Mouse (Mus musculus): Measurements from ENCODE around the gene Gm28308. TPM values are rescaled to one million over a fixed set of nuclear protein-coding genes. Genes with fewer than 3 reads are reported as not detected.

The Gm28308 gene
- total RNA-seq, 1 experiment from 2014 or later: not detected

DNA sequence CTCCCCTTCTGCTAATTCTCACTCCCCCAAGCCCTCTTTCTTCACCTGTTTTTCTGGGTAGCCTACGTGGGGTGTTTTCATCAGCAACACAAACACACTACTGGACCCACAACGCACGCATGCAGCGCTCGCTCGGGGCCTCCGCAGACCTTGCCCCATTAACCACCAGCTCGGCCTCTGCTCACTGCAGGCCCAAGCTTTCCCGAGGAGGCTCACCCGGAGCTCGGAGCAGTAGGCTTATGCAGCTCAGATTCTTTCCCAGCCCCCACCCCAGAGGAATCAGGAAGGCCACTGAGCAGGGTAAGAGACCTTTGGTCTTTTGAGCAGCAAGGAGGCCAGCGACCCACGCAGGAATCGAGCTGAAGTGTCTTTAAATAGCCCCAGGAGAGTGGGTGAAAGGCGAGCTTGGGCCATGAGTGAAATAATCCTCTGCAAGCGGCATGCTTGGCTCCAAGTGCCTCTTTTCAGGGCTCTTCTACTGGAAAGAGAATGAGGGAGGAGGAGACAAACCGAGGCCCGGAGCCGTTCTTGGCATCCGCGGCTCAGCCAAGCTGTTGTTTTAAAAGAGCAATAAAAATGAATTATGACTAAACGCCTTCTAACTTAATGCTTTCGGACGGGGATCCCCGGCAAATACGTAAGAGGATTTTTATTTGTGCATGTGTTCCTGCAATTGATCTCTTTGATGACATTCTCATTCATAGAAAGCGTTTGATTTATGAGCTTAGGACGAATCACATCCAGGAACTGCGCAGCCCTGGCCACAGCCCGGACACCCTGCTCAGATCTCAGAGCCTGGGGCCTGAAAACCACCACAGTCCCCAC lies 52.4 kb downstream of the Gm28308 start:
- ATAC-seq (replicated peaks in 1 of 2; ENCODE audit: insufficient read depth in 1 of 2, low FRiP score in 2 of 2, low TSS enrichment in 1 of 2, low read depth in 1 of 2, poor library complexity in 2 of 2, severe bottlenecking in 2 of 2): no peak

DNA sequence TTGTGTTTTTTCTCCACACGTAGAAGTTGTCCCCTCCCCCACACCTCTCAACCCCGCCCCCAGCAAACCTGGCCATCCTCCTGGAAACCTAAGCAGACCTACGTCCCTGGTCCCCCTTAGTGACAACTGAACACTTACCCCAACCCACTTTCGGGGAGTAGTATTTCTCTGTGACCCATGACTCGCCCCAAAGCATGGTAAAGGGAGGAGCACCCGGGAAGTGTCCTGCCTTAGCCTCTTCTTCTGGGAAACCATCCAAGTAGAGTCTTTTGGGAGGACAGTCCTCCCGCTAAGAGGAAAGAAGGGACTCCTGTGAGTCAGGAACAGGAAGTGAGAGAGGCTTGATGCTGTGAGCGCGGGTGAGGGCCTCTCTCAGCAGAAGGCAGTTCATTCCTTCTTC lies 53.2 kb downstream of the Gm28308 start:
- ATAC-seq (replicated peaks in 1 of 2; ENCODE audit: insufficient read depth in 1 of 2, low FRiP score in 2 of 2, low TSS enrichment in 1 of 2, low read depth in 1 of 2, poor library complexity in 2 of 2, severe bottlenecking in 2 of 2): no peak

DNA sequence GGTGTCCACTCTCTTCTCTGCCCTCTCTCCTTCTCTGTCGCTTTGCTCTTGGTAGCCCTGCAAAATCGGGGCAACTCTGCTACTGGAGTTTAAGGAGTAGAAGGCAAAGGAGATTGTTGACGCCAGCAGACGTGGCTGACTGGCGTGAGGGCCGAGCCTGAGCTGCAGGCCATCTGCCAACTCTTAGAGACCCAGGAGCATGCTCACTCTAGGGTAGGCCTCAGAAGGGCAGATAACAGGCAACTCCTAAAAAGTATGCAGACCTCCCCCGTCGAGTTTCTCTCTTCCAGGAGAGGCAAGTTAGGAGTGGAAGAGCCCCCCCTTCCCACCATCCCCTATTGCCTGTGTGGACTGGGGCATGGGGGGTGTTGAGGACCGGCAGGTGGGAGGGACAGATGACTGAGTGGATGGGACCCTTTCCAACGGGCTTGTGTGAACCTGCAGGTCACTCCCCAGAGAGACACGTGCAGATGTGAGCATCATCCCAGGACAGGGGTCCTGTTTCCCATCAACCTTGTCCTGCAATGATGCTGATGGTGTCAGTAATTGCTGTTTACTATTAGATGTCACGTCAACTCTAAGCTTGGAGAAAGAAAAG lies 53.9 kb downstream of the Gm28308 start:
- ATAC-seq (replicated peaks in 1 of 2; ENCODE audit: insufficient read depth in 1 of 2, low FRiP score in 2 of 2, low TSS enrichment in 1 of 2, low read depth in 1 of 2, poor library complexity in 2 of 2, severe bottlenecking in 2 of 2): no peak

DNA sequence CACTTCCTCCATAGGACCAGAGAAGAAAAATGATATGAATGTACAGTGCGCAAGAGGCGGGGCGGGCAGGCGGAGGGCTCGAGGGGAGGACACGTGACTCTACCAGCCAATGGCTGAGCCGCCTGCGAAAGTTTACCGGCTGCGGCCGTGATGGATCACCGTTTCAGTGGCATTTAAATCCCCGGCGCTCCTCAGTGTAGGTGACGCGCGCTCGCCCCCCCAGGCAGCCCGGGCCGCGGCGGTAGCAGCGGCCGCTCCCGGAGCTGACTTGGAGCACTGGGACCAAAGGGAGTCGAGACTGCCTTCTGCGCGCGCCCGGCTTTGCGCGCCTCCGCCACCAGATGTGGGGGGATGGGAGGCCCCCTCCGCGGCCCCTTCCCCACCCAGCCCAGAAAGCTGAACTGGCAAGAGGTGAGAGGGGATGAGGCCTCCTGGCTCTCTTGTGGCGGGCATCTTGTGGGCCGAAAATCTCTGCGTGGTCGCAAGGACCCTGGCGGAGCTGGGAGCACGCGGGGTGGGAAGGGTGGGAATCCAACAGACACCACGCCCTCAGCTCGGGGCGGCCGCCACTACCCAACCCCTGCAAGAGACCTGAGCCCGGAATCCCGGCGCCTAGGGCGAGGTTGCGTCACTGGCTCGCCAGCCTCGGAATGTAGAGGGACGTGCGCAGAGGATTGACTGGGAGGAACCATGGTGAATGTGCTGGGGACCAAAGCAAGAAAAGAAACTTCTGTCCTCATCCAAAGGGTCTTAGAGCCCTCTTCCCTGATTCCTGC lies 54.7 kb downstream of the Gm28308 start, which contains the start of gene Hoxa1:
Hoxa1 (minus strand) TSS at position 42 of the 776 bp plus-strand sequence.
- peak; percentile 81 to 87 for ATAC-seq (replicated peaks in 1 of 2; ENCODE audit: insufficient read depth in 1 of 2, low FRiP score in 2 of 2, low TSS enrichment in 1 of 2, low read depth in 1 of 2, poor library complexity in 2 of 2, severe bottlenecking in 2 of 2)

DNA sequence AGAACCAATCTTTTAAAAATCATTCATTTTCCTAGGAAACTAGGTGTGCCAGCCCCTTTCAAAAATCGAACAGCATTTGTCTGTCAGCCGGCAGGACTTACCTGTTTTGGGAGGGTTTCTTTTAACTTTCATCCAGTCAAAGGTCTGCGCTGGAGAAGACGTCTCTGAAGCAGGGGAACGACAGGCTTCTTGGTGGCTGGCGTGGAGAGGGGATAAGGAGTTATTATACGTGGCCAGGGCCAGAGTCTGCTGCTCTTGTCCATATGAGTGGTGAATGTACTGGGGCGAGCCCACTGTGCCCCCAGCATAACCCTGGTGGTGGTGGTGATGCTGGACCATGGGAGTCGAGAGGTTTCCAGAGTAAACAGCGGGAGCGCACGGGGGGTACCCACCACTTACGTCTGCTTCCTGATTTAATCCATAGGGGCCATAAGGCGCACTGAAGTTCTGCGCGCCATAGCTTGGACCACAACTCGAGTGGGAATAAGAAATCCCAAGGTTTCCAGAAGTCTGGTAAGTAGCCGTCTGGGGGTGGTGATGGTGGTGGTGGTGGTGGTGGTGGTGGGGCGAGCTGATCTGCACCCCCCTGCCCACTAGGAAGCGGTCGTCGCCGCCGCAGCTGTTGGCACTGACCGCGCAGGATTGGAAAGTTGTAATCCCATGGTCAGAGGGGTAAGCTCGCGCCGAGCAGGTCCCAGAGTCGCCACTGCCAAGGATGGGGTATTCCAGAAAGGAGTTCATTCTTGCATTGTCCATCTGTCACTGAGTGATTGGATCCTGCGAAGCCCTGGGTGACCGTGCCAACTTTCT lies 55.5 kb downstream of the Gm28308 start:
- ATAC-seq (replicated peaks in 1 of 2; ENCODE audit: insufficient read depth in 1 of 2, low FRiP score in 2 of 2, low TSS enrichment in 1 of 2, low read depth in 1 of 2, poor library complexity in 2 of 2, severe bottlenecking in 2 of 2): no peak; a peak in 1 of 4 replicates

DNA sequence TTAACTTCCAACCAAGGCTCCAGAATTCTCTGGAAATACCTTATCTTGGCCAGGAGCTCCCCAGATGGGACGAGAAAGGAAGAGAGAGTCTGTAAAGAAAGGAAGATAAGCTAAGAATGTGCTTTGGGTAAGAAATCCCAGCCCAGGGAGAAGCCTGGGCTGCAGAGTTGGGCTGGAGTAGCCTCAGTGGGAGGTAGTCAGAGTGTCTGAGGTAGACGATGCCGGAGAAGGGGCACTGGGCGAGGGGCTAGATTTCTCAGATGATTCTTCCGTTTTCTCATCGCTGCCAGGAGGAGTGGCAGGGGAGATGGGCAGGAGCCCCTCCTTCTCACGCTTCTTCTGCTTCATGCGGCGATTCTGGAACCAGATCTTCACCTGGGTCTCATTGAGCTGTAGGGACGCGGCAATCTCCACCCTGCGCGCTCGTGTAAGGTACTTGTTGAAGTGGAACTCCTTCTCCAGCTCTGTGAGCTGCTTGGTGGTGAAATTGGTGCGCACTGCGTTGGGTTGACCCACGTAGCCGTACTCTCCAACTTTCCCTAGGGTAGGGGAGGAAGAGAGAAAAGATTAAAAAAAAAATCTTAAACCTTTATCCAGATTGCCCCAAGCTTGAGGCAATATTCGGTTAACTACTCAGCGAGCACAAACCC lies 56.5 kb downstream of the Gm28308 start:
- ATAC-seq (replicated peaks in 1 of 2; ENCODE audit: insufficient read depth in 1 of 2, low FRiP score in 2 of 2, low TSS enrichment in 1 of 2, low read depth in 1 of 2, poor library complexity in 2 of 2, severe bottlenecking in 2 of 2): no peak

DNA sequence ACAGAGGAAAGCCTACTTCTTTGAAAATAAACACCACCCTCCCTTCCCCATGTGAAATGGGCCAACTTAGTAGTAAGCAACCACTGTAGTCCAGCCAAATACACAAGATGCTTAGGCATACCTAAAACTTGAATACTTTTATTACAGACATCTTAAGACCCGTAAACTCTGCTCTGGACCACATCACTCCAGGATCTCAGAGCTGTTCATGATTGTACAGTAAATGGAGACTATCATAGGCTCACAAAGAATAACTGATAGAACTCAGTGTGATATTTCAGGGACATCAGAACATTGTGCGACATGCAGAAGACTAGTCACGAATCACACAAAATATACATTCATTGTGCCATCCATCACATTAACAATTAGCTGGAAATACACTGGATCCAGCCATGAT lies 57.7 kb downstream of the Gm28308 start:
- no peak for ATAC-seq (replicated peaks in 1 of 2; ENCODE audit: insufficient read depth in 1 of 2, low FRiP score in 2 of 2, low TSS enrichment in 1 of 2, low read depth in 1 of 2, poor library complexity in 2 of 2, severe bottlenecking in 2 of 2)

DNA sequence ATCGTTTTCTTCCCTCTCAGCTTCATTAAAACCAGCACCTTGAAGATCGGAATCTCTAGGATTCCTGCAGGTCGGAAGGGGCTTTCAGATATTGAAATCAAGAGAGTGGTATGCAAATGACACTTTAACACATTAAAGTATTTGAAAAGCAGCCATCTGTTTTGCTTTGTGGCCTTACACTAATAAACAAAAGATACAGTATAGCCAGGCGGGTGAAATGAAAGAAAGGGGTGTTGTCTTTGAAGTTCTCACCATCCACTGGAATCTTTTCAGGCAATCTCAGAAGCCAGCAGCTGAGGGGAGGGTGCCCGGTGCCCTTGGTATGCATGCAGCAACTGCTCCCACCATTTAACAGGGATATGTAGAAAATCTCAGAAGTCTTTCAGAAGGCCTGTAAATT lies 59.1 kb downstream of the Gm28308 start:
- ATAC-seq (replicated peaks in 1 of 2; ENCODE audit: insufficient read depth in 1 of 2, low FRiP score in 2 of 2, low TSS enrichment in 1 of 2, low read depth in 1 of 2, poor library complexity in 2 of 2, severe bottlenecking in 2 of 2): no peak

DNA sequence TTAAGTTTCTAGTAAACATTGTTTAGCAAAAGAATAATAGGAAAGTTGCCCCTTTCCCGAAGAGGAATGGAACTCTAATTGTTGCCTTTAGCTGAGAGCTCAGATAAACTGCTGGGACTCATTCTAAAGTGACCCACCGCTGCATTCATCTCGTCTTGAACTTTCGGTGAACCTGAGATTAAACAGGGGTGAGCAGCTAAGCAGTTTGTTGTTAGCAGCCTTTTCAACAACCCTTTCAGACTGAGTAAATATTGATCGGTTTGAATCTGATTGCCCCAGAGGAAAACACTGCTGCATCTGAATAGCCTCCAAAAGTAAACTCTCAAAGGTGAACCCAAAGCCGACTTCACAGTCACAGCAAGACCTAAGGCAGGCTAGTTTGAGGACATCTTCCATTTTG lies 59.9 kb downstream of the Gm28308 start:
- no peak for ATAC-seq (replicated peaks in 1 of 2; ENCODE audit: insufficient read depth in 1 of 2, low FRiP score in 2 of 2, low TSS enrichment in 1 of 2, low read depth in 1 of 2, poor library complexity in 2 of 2, severe bottlenecking in 2 of 2)

DNA sequence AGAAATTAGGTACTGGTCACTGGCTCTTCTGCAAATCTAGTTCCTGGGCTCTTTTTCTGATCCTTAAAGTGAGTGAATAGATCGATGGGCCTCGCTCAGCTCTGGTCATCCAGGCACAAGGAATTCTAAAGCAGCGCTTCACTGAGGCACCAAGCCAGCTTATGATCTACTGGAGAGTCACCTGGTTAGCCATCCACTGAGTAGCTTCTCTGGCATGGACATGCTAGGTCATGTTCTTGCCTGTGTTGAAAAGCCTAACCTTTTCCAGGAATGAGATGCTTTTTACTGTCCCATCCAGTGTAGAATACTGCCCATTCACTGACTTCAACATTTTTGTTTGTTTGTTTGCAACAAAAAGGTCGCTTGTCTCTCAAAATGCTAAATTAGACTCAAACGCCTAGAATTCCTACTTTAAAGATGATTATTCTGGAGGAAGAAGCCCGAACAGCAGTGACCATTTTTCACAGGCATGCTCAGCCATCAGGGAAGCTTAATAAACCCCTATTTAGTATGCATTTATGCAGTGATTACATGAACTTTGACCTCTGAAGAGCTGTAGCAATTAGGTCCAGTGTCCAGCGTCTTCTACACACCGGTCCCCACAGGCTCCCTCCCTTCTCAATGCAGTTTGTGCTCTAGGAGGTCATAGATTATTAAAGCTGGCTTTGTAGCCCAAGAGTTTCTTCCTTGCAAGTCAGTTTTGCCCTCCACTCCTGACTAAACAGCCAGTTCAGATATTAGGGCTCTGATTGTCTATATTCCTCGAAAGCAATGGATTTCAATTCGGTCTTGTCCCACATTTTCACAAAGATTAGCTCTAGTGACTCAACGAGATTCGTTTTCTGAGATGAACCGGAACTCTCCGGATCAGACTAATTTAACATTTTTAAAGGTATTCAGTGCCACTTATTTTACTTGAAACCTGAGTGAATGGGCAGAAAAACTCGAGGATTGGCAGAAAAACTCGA lies 60.6 kb downstream of the Gm28308 start:
- ATAC-seq (replicated peaks in 1 of 2; ENCODE audit: insufficient read depth in 1 of 2, low FRiP score in 2 of 2, low TSS enrichment in 1 of 2, low read depth in 1 of 2, poor library complexity in 2 of 2, severe bottlenecking in 2 of 2): no peak

DNA sequence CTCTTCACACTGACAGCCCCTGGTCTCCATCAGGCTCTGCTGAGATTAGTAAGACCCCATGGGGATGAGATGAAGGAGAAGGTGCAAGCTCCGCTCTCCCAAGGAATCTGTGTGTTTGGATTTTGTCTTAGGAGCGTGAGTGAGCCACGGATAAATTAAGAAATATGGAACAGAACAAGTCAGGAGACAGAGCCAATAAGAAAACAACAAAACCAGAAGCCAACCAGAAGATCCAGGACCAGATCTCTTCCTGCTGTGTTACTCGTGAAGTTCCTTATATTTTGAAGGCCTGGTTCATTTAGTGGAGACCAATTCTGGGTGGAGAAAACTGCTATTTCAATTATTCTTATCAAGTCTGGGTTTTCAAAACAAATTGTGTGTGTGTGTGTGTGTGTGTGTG lies 61.6 kb downstream of the Gm28308 start:
- no peak for ATAC-seq (replicated peaks in 1 of 2; ENCODE audit: insufficient read depth in 1 of 2, low FRiP score in 2 of 2, low TSS enrichment in 1 of 2, low read depth in 1 of 2, poor library complexity in 2 of 2, severe bottlenecking in 2 of 2)

DNA sequence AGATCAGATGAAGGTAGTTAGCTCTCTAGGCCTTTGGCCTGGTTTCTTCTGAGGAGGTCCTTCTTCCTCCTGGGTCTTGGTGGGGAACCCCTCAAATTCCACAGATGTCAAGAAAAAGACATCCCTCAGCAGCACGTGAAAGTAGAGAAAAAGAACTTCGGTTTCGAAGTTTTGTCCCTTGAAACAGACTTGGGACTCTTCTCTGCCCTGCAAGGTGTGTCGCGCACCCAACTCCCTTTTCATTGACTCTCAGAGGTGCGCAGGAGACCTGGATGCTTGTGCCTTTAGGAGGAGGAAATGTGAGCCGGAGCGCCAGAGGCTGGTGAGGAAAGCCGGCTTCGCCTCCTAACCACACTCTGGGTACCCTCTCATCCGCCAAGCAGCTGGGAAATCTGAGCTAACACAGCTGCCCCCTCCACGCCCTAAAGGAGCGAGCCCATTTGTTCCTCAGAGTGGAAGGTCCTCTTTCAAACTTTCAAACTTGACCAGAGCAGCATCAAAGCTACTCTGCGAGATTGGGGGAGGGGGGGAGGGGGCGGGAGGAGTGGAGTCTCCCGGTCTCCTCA lies 62.7 kb downstream of the Gm28308 start:
- ATAC-seq (replicated peaks in 1 of 2; ENCODE audit: insufficient read depth in 1 of 2, low FRiP score in 2 of 2, low TSS enrichment in 1 of 2, low read depth in 1 of 2, poor library complexity in 2 of 2, severe bottlenecking in 2 of 2): no peak

DNA sequence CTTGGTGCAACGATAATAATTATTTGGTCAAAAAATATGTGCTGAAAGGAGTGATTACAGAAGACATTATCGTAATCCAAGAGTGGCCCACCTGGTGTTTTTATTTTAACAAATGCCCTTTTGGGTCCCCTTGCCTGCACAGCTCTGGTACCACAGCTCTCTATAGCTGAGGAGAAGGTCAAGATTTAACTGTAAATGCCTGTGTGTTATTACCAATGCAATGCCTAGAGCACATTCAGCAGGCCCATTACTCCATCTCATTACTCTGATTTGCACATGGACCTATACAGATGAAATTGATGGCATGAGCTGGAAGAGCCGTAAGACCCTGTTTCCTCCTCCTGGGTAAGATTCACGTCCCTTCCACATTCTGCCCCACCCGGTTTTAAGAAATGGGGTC lies 74.0 kb downstream of the Gm28308 start:
- no peak for ATAC-seq (replicated peaks in 1 of 2; ENCODE audit: insufficient read depth in 1 of 2, low FRiP score in 2 of 2, low TSS enrichment in 1 of 2, low read depth in 1 of 2, poor library complexity in 2 of 2, severe bottlenecking in 2 of 2)

DNA sequence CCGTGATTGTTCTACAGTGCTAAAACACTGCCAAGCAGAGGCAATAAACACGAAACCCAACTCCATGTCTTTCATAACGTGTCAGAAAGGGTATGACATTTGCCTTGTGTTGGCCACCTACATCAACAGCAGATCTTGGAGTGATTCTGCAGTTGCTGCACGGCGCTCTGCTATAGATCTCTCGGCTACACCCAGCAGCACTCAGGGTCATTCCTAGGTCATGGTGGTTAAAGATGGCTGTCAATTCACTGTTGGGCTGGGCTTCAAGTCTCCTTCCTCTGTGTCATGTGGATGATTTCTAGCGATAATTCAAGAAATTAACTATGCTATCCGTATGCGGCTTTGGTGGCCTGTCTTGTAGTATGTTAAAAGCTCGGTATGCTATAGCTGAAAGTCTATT lies 74.6 kb downstream of the Gm28308 start:
- no peak for ATAC-seq (replicated peaks in 1 of 2; ENCODE audit: insufficient read depth in 1 of 2, low FRiP score in 2 of 2, low TSS enrichment in 1 of 2, low read depth in 1 of 2, poor library complexity in 2 of 2, severe bottlenecking in 2 of 2)

DNA sequence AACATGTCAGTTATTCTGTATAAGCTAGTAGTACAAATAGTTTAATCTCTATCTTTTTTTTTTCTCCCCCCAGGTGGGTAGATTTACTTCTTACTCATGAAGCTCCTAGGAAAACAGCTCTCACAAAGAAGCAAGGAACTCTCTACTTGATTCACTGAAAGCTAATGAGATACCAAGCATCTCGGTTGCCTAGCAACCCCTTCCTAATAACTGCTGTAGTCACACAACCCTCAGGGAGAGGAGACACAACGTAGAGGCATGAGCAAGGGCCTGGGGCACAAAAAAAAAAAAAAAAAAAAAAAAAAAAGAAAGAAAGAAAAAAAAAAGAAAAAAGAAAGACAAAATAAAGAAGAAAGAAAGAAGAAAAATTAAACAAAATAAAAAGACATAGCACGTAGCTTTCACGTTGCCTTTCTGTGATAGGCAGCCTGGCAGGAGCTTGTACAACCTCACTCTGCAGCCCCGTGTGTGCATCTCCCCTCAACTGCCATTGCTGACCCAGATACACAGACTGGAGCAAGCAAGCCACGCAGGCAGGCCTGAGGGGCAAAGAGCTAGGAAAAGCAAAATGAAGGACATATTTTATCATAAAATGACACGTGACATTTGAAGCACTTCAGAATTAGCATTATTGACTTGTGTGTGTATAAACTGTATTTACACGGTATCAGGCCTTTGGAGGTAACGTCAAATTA lies 75.2 kb downstream of the Gm28308 start:
- ATAC-seq (replicated peaks in 1 of 2; ENCODE audit: insufficient read depth in 1 of 2, low FRiP score in 2 of 2, low TSS enrichment in 1 of 2, low read depth in 1 of 2, poor library complexity in 2 of 2, severe bottlenecking in 2 of 2): no peak
